Mouse (Mus musculus) effector memory CD4-positive, alpha-beta T cell, adult 5 months (primary cell): ENCODE measurements around the gene Cdkn3. TPM values are rescaled to one million over a fixed set of nuclear protein-coding genes. Genes with fewer than 3 reads are reported as not detected.

ENCODE experiments used
- polyA plus RNA-seq: library from polyadenylated mRNA; unstranded; fragments of 100-300 nt; shearing (Covaris generic); gene quantifications from one replicate; pipeline ENCODE4 v1.2.1, GENCODE M21; 2017

Gene Cdkn3
- polyA plus RNA-seq = 0.55 TPM

GRCm38 (mm10) chr14:46760355-46761029 is at the start of gene Cdkn3:
Gene Cdkn3 (plus strand): TSS chr14:46760541.

GRCm38 (mm10) chr14:46787787-46788504 is 27.6 kb downstream of the Cdkn3 start, which contains the start of gene Cnih1:
Gene Cnih1 (minus strand): TSS chr14:46788411.

Other genes starting within 250 kb of the Cdkn3 start
- gene Cnih1, start 27.9 kb downstream of the Cdkn3 start, polyA plus RNA-seq = 54.3 TPM
- gene Gmfb, start 61.7 kb downstream of the Cdkn3 start, polyA plus RNA-seq = 86.6 TPM
- 15.2 TPM for gene Cgrrf1, start 71.6 kb downstream of the Cdkn3 start, polyA plus RNA-seq
- gene Samd4, start 122.3 kb downstream of the Cdkn3 start, polyA plus RNA-seq = not detected